In genomic region chr9:112291875-112292274, GRCm38 (mm10) we compare ENCODE assay signal across 24 mouse cellular contexts. TPM values are rescaled to one million over a fixed set of nuclear protein-coding genes. Genes with fewer than 3 reads are reported as not detected.
A peak's percentile ranks its signal among the peaks of the same experiment; 100 is the strongest.
DNase-seq lines count a peak whose midpoint lies in the region; ATAC-seq and TF ChIP-seq lines count a peak whose summit lies in the region.
"Had no signal": no experiment of that assay in that cellular context is flagged by ENCODE, and none has a peak within 500 bp of the region (broad histone marks: within the 10 kb centered on the region; RNA-seq: fewer than 3 reads in every experiment).

No protein-coding gene starts in this region.

- H3K9me3 ChIP-seq in limb, embryonic 13.5 days, result no peaks in the 10 kb centered on the region
- H3K9me3 ChIP-seq in limb, embryonic 10.5 days (replicated peaks), result no peaks in the 10 kb centered on the region
- H3K9me3 ChIP-seq: embryonic facial prominence, embryonic 12.5 days; forebrain, embryonic 12.5 days; forebrain, embryonic 15.5 days; hindbrain, embryonic 12.5 days; hindbrain, embryonic 15.5 days had no signal

- no peak overlapping the region for H3K4me2 ChIP-seq in limb, embryonic 13.5 days (replicated peaks)
- H3K4me2 ChIP-seq: embryonic facial prominence, embryonic 12.5 days; forebrain, embryonic 12.5 days; forebrain, embryonic 15.5 days; heart, embryonic 11.5 days; hindbrain, embryonic 12.5 days; hindbrain, embryonic 15.5 days had no signal

- ATAC-seq in limb, embryonic 13.5 days (ENCODE audit: low FRiP score, low read depth), result 0 out of 2 replicates have a peak, but pooled peaks have one; percentile 59
- ATAC-seq: CD4-positive, CD25-positive, alpha-beta regulatory T cell, adult 4 months; forebrain, embryonic 15.5 days had no signal

- TF ChIP-seq POLR2A in olfactory bulb, adult 2 months (IDR thresholded peaks at IDR 0.05; ENCODE audit: insufficient read depth, low read depth, low read length), result no peak

- TF ChIP-seq CTCF in olfactory bulb, adult 2 months (IDR thresholded peaks at IDR 0.05; ENCODE audit: insufficient read depth, low read depth, low read length), result no peak

- WGBS in limb, embryonic 13.5 days, result 77% methylated on average over 3 of the region's 3 CpGs
- 86% methylated on average over 3 of the region's 3 CpGs for WGBS in limb, embryonic 10.5 days
- 47% methylated on average over 3 of the region's 3 CpGs for WGBS in olfactory bulb, adult 2 months

- no peaks in the 10 kb centered on the region for H3K27me3 ChIP-seq in limb, embryonic 13.5 days
- H3K27me3 ChIP-seq in limb, embryonic 10.5 days (ENCODE audit: low read depth, poor library complexity, severe bottlenecking), result no peaks in the 10 kb centered on the region
- H3K27me3 ChIP-seq: embryonic facial prominence, embryonic 12.5 days; forebrain, embryonic 12.5 days; forebrain, embryonic 15.5 days; hindbrain, embryonic 12.5 days; hindbrain, embryonic 15.5 days had no signal

- H3K4me1 ChIP-seq in limb, embryonic 13.5 days, result no peaks in the 10 kb centered on the region
- H3K4me1 ChIP-seq in limb, embryonic 10.5 days, result no peaks in the 10 kb centered on the region
- H3K4me1 ChIP-seq in olfactory bulb, adult 2 months (ENCODE audit: control insufficient read depth, insufficient read depth, low read length), result peaks cover 2% of the 10 kb centered on the region; the same call in 1 of the 2 replicates
- H3K4me1 ChIP-seq: embryonic facial prominence, embryonic 12.5 days; forebrain, embryonic 12.5 days; forebrain, embryonic 15.5 days; hindbrain, embryonic 12.5 days; hindbrain, embryonic 15.5 days had no signal

- no peak overlapping the region for H3K27ac ChIP-seq in limb, embryonic 13.5 days
- H3K27ac ChIP-seq in limb, embryonic 10.5 days, result no peak overlapping the region
- H3K27ac ChIP-seq in olfactory bulb, adult 2 months (ENCODE audit: insufficient read depth, low read depth, low read length), result peak overlapping the region; percentile 54
- H3K27ac ChIP-seq: embryonic facial prominence, embryonic 12.5 days; forebrain, embryonic 12.5 days; forebrain, embryonic 15.5 days; heart, adult 2 months; hindbrain, embryonic 12.5 days; hindbrain, embryonic 15.5 days had no signal

- DNase-seq in frontal cortex, adult 2 months (ENCODE audit: extremely low spot score in 1 of 2, low spot score in 1 of 2), result peak; percentile 9 to 15
- no peak for DNase-seq in frontal cortex, postnatal 14 days (ENCODE audit: low spot score in 2 of 2)
- DNase-seq in limb, embryonic 10.5 days (ENCODE audit: low spot score), result no peak
- DNase-seq in right cerebral cortex, postnatal 25 days, result peak; percentile 8
- DNase-seq in right cerebral cortex, postnatal 14 days, result no peak
- DNase-seq in layer of hippocampus, adult 18-20 months (ENCODE audit: low spot score in 2 of 2), result no peak
- DNase-seq: adrenal gland, adult 2 months; adrenal gland, postnatal 14 days; cerebellum, adult 18-20 months; cerebellum, adult 9-10 months; cerebellum, postnatal 14 days; gastrocnemius, postnatal 25 days; heart, adult 2 months had no signal

- no peaks in the 10 kb centered on the region for H3K36me3 ChIP-seq in limb, embryonic 13.5 days
- no peaks in the 10 kb centered on the region for H3K36me3 ChIP-seq in limb, embryonic 10.5 days
- H3K36me3 ChIP-seq: embryonic facial prominence, embryonic 12.5 days; forebrain, embryonic 12.5 days; forebrain, embryonic 15.5 days; hindbrain, embryonic 12.5 days; hindbrain, embryonic 15.5 days had no signal

- no peak overlapping the region for H3K9ac ChIP-seq in limb, embryonic 13.5 days
- H3K9ac ChIP-seq: embryonic facial prominence, embryonic 12.5 days; forebrain, embryonic 12.5 days; forebrain, embryonic 15.5 days; hindbrain, embryonic 12.5 days; hindbrain, embryonic 15.5 days had no signal

- no peak overlapping the region for H3K4me3 ChIP-seq in limb, embryonic 13.5 days
- no peak overlapping the region for H3K4me3 ChIP-seq in limb, embryonic 10.5 days
- H3K4me3 ChIP-seq in olfactory bulb, adult 2 months (ENCODE audit: insufficient read depth, low read depth, low read length), result no peak overlapping the region
- H3K4me3 ChIP-seq: embryonic facial prominence, embryonic 12.5 days; erythroblast, embryonic 14.5 days; forebrain, embryonic 12.5 days; forebrain, embryonic 15.5 days; heart, adult 2 months; hindbrain, embryonic 12.5 days; hindbrain, embryonic 15.5 days had no signal

RNA-seq across cellular contexts. Expression of gene Arpp21, which starts 56.1 kb away (rescaled TPM):
- 427 and 434 TPM in 2 replicates for polyA plus RNA-seq in frontal cortex, adult 2 months (2012; rRNA removed)
- polyA plus RNA-seq in limb, embryonic 13.5 days (2015; fragmentation: Nextera tagmentation; extraction: Ambion mirVana), result 18.9 and 22.7 TPM in 2 replicates
- polyA plus RNA-seq in limb, embryonic 10.5 days (2016; fragmentation: Nextera tagmentation; extraction: Ambion mirVana), result 0.48 and 1.2 TPM in 2 replicates
- polyA plus RNA-seq in olfactory bulb, adult 2 months (2012; ENCODE audit: insufficient read depth, insufficient read length, low replicate concordance, missing spikeins), result 229 and 639 TPM in 2 replicates
- total RNA-seq in layer of hippocampus, adult 18-20 months (2021), result 100 to 1,000 TPM; 204 to 210 TPM
- polyA plus RNA-seq: gonadal fat pad, adult 2 months had no signal

Comparison
In these comparisons a context has a peak if more than half of its experiments do, and no peak if none do; other contexts are left out.
1. DNase-seq: peak in frontal cortex, adult 2 months (2 of 2) and right cerebral cortex, postnatal 25 days (single experiment); none in frontal cortex, postnatal 14 days (0 of 2), limb, embryonic 10.5 days (single experiment), right cerebral cortex, postnatal 14 days (single experiment) and layer of hippocampus, adult 18-20 months (0 of 2).